Mouse (Mus musculus) CD4-positive, CD25-positive, alpha-beta regulatory T cell (primary cell): ENCODE measurements around the gene Atp2c2. TPM values are rescaled to one million over a fixed set of nuclear protein-coding genes. Genes with fewer than 3 reads are reported as not detected.

Source experiments
- polyA plus RNA-seq: library from polyadenylated mRNA; unstranded; fragments of 100-300 nt; shearing (Covaris generic); gene quantifications from one replicate; pipeline ENCODE4 v1.2.1, GENCODE M21; 2017

The Atp2c2 gene
- polyA plus RNA-seq = not detected

GRCm38 (mm10) chr8:119699549-119700134 lies at the start of gene Atp2c2:
Gene Atp2c2 (plus strand): TSS chr8:119700009.

GRCm38 (mm10) chr8:119666219-119666951 lies 33.4 kb upstream of the Atp2c2 start, which contains the start of gene Wfdc1:
Gene Wfdc1 (plus strand): TSS chr8:119666365.

GRCm38 (mm10) chr8:119778263-119778662 lies 78.5 kb downstream of the Atp2c2 start, which contains the start of gene Tldc1:
Gene Tldc1 (minus strand): TSS chr8:119778416.

Other genes with a start within 250 kb of the Atp2c2 start
- gene Slc38a8, start 198.3 kb upstream of the Atp2c2 start, polyA plus RNA-seq = not detected
- 85.7 TPM for gene Mbtps1, start 141.3 kb upstream of the Atp2c2 start, polyA plus RNA-seq
- gene Hsdl1, start 124.8 kb upstream of the Atp2c2 start, polyA plus RNA-seq = 141 TPM
- gene Dnaaf1, start 124.8 kb upstream of the Atp2c2 start, polyA plus RNA-seq = not detected
- gene Taf1c, start 94.8 kb upstream of the Atp2c2 start, polyA plus RNA-seq = 31.5 TPM
- gene Adad2, start 87.3 kb upstream of the Atp2c2 start, polyA plus RNA-seq = not detected
- gene Kcng4, start 64.3 kb upstream of the Atp2c2 start, polyA plus RNA-seq = not detected
- not detected for gene Wfdc1, start 33.6 kb upstream of the Atp2c2 start, polyA plus RNA-seq
- 11.0 TPM for gene Tldc1, start 78.4 kb downstream of the Atp2c2 start, polyA plus RNA-seq
- gene Cotl1, start 140.5 kb downstream of the Atp2c2 start, polyA plus RNA-seq = 400 TPM
- gene Klhl36, start 162.3 kb downstream of the Atp2c2 start, polyA plus RNA-seq = 26.5 TPM
- 96.0 TPM for gene Usp10, start 210.4 kb downstream of the Atp2c2 start, polyA plus RNA-seq
- gene Gm20388, start 210.8 kb downstream of the Atp2c2 start, polyA plus RNA-seq = not detected